Comparison of ENCODE assay signal across 11 mouse cellular contexts in the genomic region with DNA sequence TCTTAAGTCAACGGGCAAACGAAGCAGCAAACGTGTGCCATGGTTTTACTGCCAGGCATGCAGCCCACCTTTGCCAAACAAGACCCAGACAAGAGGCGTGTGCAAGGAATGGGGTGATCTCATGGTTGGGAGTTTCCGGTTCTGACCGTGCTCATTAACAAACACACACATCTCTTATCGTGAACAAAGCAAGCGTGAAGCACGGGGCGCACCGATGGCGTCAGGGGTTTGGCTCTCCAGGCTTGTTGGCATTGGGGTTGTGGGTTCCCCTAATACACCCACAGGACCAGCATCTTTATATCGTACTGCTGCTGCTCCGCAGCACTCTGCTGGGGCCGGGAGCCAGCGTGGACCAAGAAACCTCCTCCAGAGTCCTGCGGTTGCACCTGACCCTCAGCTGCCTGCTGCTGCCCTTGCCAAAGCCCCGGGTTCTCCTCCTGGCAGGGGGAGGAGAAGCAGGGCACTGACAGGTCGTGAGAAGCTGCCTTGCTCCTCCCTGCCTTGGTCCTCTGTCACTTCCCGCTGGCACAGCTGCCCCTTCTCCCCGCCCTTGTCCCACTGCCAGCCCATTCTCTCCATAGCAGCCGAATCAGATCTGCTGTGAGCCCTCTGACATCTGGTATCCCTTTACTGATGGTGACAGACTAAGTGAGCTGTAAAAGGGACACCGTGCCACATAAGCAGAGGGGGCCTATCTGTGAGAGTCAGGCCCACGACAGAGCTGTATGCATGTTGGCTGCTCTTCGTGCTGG.
DNase-seq lines count a peak whose midpoint lies in the region; ATAC-seq and TF ChIP-seq lines count a peak whose summit lies in the region.
"Had no signal": no experiment of that assay in that cellular context is flagged by ENCODE, and none has a peak within 500 bp of the region (broad histone marks: within the 10 kb centered on the region; RNA-seq: fewer than 3 reads in every experiment).

No protein-coding gene starts in this region.

- no peak overlapping the region for H3K4me3 ChIP-seq in neural tube, embryonic 13.5 days
- no peak overlapping the region for H3K4me3 ChIP-seq in intestine, postnatal 0 days (ENCODE audit: low read depth, low read length)
- H3K4me3 ChIP-seq in small intestine, adult 2 months (ENCODE audit: low read depth, low read length), result no peak overlapping the region
- H3K4me3 ChIP-seq: neural tube, embryonic 12.5 days had no signal

- peaks cover 43% of the 10 kb centered on the region for H3K36me3 ChIP-seq in neural tube, embryonic 13.5 days
- peaks cover 47% of the 10 kb centered on the region for H3K36me3 ChIP-seq in intestine, postnatal 0 days (ENCODE audit: control insufficient read depth, insufficient read depth)
- H3K36me3 ChIP-seq in small intestine, adult 2 months (ENCODE audit: control insufficient read depth, insufficient read depth, low read length), result peaks cover 38% of the 10 kb centered on the region

- ATAC-seq in neural tube, embryonic 13.5 days (ENCODE audit: low read depth), result no peak
- peak; percentile 41; the same call in 1 of the 2 replicates for ATAC-seq in intestine, postnatal 0 days

- peak; percentile 78 to 89 for DNase-seq in cerebellum, postnatal 14 days
- DNase-seq in cerebellum, postnatal 36 days, result no peak
- DNase-seq in neural tube, embryonic 10.5 days (ENCODE audit: extremely low spot score, low spot score), result no peak
- DNase-seq in spleen, postnatal 36 days (ENCODE audit: low spot score in 2 of 2), result no peak
- DNase-seq in urinary bladder, postnatal 4 days (ENCODE audit: low spot score in 2 of 2), result no peak
- DNase-seq: kidney, adult 18-20 months; thymus, postnatal 36 days had no signal

- WGBS in neural tube, embryonic 13.5 days, result 76% methylated on average over 25 of the region's 25 CpGs
- 72% methylated on average over 25 of the region's 25 CpGs for WGBS in intestine, postnatal 0 days
- WGBS in small intestine, adult 2 months, result 52% methylated on average over 25 of the region's 25 CpGs

- H3K4me2 ChIP-seq in neural tube, embryonic 13.5 days, result no peak overlapping the region
- H3K4me2 ChIP-seq in intestine, postnatal 0 days (replicated peaks; ENCODE audit: low read depth), result no peak overlapping the region
- H3K4me2 ChIP-seq: neural tube, embryonic 12.5 days had no signal

- peaks cover 16% of the 10 kb centered on the region; the same call in 1 of the 2 replicates for H3K4me1 ChIP-seq in neural tube, embryonic 13.5 days (replicated peaks)
- no peaks in the 10 kb centered on the region for H3K4me1 ChIP-seq in intestine, postnatal 0 days (replicated peaks; ENCODE audit: control insufficient read depth, insufficient read depth, low read length)
- peaks cover 22% of the 10 kb centered on the region for H3K4me1 ChIP-seq in small intestine, adult 2 months (ENCODE audit: control insufficient read depth, insufficient read depth, insufficient read length, low read length)
- H3K4me1 ChIP-seq: neural tube, embryonic 12.5 days had no signal

- TF ChIP-seq CTCF in intestine, postnatal 0 days (IDR thresholded peaks at IDR 0.05; ENCODE audit: low read depth), result no peak
- no peak for TF ChIP-seq CTCF in small intestine, adult 2 months (IDR thresholded peaks at IDR 0.05; ENCODE audit: extremely low read depth, insufficient read length, insufficient replicate concordance, low read depth, low read length)

- 0 out of 2 replicates have a peak overlapping the region, but pooled peaks have one; percentile 14 for H3K27ac ChIP-seq in neural tube, embryonic 13.5 days (replicated peaks)
- H3K27ac ChIP-seq in intestine, postnatal 0 days (ENCODE audit: low read depth, low read length), result peak overlapping the region; percentile 64
- H3K27ac ChIP-seq in small intestine, adult 2 months (ENCODE audit: insufficient read depth, low read depth, low read length), result peak overlapping the region; percentile 32
- H3K27ac ChIP-seq: neural tube, embryonic 12.5 days had no signal

- TF ChIP-seq POLR2A in small intestine, adult 2 months (IDR thresholded peaks at IDR 0.05; ENCODE audit: low read depth, low read length), result no peak

- no peaks in the 10 kb centered on the region for H3K9me3 ChIP-seq in neural tube, embryonic 13.5 days
- no peaks in the 10 kb centered on the region for H3K9me3 ChIP-seq in intestine, postnatal 0 days (ENCODE audit: control insufficient read depth)
- H3K9me3 ChIP-seq: neural tube, embryonic 12.5 days had no signal

- no peaks in the 10 kb centered on the region for H3K27me3 ChIP-seq in neural tube, embryonic 13.5 days
- no peaks in the 10 kb centered on the region for H3K27me3 ChIP-seq in intestine, postnatal 0 days (replicated peaks; ENCODE audit: control insufficient read depth, insufficient read depth, low read length)
- no peaks in the 10 kb centered on the region for H3K27me3 ChIP-seq in small intestine, adult 2 months (ENCODE audit: control insufficient read depth, insufficient read depth, low read length)
- H3K27me3 ChIP-seq: neural tube, embryonic 12.5 days had no signal

- H3K9ac ChIP-seq in neural tube, embryonic 13.5 days, result no peak overlapping the region
- H3K9ac ChIP-seq in intestine, postnatal 0 days (ENCODE audit: low read depth, low read length), result no peak overlapping the region
- H3K9ac ChIP-seq: neural tube, embryonic 12.5 days had no signal

Comparison
In these comparisons a context has a peak if more than half of its experiments do, and no peak if none do; other contexts are left out.
1. DNase-seq: peak in cerebellum, postnatal 14 days (2 of 2); none in cerebellum, postnatal 36 days (0 of 2), neural tube, embryonic 10.5 days (single experiment), spleen, postnatal 36 days (0 of 2) and urinary bladder, postnatal 4 days (0 of 2).
2. H3K27ac ChIP-seq: peak in every context shown above with its lines; median percentile 64 in intestine, postnatal 0 days; 32 in small intestine, adult 2 months; 14 in neural tube, embryonic 13.5 days.